Mouse (Mus musculus): ENCODE data around the gene Pah.
A peak's percentile ranks its signal among the peaks of the same experiment; 100 is the strongest.

Gene Pah

DNA sequence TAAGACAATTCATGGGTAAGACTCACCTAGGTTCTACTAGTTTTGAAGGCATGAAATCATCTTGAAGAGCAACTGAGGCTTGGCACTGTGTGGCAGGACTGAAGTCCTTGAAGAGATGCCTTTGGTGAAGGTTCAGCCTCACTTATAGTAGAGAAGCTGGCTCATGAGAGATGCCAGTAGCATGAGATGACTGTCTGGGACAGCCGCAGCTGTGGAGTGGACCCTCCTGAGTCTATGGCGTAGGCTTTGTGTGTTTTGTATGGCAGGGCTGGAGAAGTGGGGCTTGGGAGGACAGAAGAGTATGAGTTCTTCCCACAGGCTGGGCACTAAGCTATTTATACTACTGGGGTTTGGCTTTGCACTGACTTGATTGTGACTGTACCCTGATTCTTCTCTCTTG lies 24.5 kb upstream of the Pah start:
- H3K9me3 ChIP-seq (ENCODE audit: low read length) = no peaks in the 10 kb centered on the region
- H3K27me3 ChIP-seq (ENCODE audit: insufficient read depth, low read length) = peaks cover 74% of the 10 kb centered on the region
- no peak overlapping the region for H3K4me3 ChIP-seq (replicated peaks; ENCODE audit: low read length)
- H3K36me3 ChIP-seq (ENCODE audit: insufficient read depth, low read length) = no peaks in the 10 kb centered on the region
- no peak for TF ChIP-seq NANOG (IDR thresholded peaks at IDR 0.05; ENCODE audit: borderline replicate concordance, low read length)
- no peak for TF ChIP-seq CTCF (conservative IDR thresholded peaks at IDR 0.05; ENCODE audit: low read length)
- TF ChIP-seq POU5F1 (IDR thresholded peaks at IDR 0.05; ENCODE audit: borderline replicate concordance, low read length) = no peak
- peaks cover 24% of the 10 kb centered on the region for H3K4me1 ChIP-seq (replicated peaks; ENCODE audit: low read depth, low read length)

DNA sequence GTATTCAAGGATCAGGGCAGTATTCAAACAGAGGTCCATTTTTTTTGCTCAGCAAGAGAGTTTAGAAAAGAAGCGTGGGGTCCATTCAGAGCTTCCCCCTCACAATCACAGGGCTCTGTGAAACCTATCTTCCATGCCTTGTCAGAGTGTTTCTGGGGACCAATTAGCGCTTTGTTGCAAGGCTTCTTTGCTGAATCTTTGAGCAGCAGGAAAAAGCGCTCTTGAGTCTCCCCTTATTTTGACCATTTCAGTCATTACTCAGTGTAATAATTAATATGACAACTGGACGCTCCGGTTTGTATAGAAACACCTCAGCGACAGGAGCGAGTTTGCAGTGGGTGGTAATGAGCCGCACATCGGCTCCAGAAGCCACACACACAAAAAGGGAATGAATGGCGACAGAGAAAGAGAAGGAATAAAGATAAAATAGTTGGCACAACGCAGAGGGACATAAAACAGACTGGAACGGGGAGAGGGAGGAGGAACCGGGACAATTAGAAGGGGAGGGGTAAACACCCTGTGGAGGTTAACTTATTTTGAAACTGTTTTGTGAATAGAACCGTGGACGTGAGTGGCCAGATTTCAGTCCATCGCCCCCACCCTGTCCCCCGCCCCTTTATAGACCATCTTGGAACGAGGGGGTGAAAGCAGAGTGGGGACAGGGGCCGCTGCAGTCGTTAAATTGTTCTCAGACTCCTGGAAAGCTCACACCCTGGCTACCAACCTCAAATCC lies 20.5 kb upstream of the Pah start:
- H3K9me3 ChIP-seq (ENCODE audit: low read length) = no peaks in the 10 kb centered on the region
- no peak overlapping the region for H3K4me3 ChIP-seq (replicated peaks; ENCODE audit: low read length)
- peaks cover 57% of the 10 kb centered on the region for H3K27me3 ChIP-seq (ENCODE audit: insufficient read depth, low read length)
- TF ChIP-seq NANOG (IDR thresholded peaks at IDR 0.05; ENCODE audit: borderline replicate concordance, low read length) (no peak), POU5F1 (IDR thresholded peaks at IDR 0.05; ENCODE audit: borderline replicate concordance, low read length) (no peak), CTCF (conservative IDR thresholded peaks at IDR 0.05; ENCODE audit: low read length) (no peak)
- H3K36me3 ChIP-seq (ENCODE audit: insufficient read depth, low read length) = no peaks in the 10 kb centered on the region
- H3K4me1 ChIP-seq (replicated peaks; ENCODE audit: low read depth, low read length) = peaks cover 7% of the 10 kb centered on the region; the same call in 1 of the 2 replicates

DNA sequence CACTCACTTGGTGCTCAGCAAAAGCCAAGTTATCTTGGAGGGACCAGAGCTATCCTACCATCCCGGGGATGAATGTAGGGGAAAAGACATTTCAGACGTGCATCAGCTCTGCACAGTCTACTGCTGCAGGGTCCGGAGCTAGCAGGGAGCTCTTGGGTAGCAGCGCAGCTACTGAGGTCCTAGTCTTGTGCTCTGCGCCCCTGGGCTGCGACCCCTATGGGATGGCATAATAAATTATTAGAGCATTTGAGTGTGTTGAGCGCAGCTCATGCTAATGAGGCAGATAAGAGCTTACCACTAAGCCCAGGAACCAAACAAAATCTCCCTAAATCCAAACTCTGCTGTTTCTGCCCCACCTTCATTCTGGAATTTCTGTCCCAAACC lies 19.9 kb upstream of the Pah start:
- peaks cover 51% of the 10 kb centered on the region for H3K27me3 ChIP-seq (ENCODE audit: insufficient read depth, low read length)
- no peaks in the 10 kb centered on the region for H3K9me3 ChIP-seq (ENCODE audit: low read length)
- no peak for TF ChIP-seq CTCF (conservative IDR thresholded peaks at IDR 0.05; ENCODE audit: low read length)
- TF ChIP-seq NANOG (IDR thresholded peaks at IDR 0.05; ENCODE audit: borderline replicate concordance, low read length) = no peak
- TF ChIP-seq POU5F1 (IDR thresholded peaks at IDR 0.05; ENCODE audit: borderline replicate concordance, low read length) = no peak
- H3K4me1 ChIP-seq (replicated peaks; ENCODE audit: low read depth, low read length) = peaks cover 7% of the 10 kb centered on the region; the same call in 1 of the 2 replicates
- H3K36me3 ChIP-seq (ENCODE audit: insufficient read depth, low read length) = no peaks in the 10 kb centered on the region
- H3K4me3 ChIP-seq (replicated peaks; ENCODE audit: low read length) = no peak overlapping the region

DNA sequence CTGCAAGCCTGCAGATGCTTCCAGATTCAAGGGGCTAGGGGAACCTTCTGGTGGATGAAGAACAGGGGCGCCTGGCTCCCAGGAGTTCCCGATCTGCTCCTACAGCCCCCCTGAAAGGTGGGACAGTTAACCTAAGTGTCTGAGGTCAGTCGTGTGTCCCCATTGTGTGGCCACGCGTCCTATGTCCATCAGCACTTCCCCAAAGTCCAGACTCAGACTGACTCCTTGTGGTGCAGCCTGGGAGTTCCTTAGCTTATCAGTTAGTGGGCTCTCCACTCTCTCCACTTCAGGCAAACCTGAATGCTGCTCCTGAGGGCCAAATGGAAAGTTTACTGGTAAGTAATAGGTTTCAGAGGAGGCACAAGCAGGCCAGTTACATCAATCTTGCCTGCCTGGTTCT lies 19.3 kb upstream of the Pah start:
- Histone ChIP-seq H3K9me3 (ENCODE audit: low read length) (no peaks in the 10 kb centered on the region), H3K36me3 (ENCODE audit: insufficient read depth, low read length) (no peaks in the 10 kb centered on the region), H3K4me1 (replicated peaks; ENCODE audit: low read depth, low read length) (peaks cover 7% of the 10 kb centered on the region; the same call in 1 of the 2 replicates), H3K27me3 (ENCODE audit: insufficient read depth, low read length) (peaks cover 45% of the 10 kb centered on the region), H3K4me3 (replicated peaks; ENCODE audit: low read length) (no peak overlapping the region)
- no peak for TF ChIP-seq POU5F1 (IDR thresholded peaks at IDR 0.05; ENCODE audit: borderline replicate concordance, low read length)
- no peak for TF ChIP-seq CTCF (conservative IDR thresholded peaks at IDR 0.05; ENCODE audit: low read length)
- TF ChIP-seq NANOG (IDR thresholded peaks at IDR 0.05; ENCODE audit: borderline replicate concordance, low read length) = no peak

DNA sequence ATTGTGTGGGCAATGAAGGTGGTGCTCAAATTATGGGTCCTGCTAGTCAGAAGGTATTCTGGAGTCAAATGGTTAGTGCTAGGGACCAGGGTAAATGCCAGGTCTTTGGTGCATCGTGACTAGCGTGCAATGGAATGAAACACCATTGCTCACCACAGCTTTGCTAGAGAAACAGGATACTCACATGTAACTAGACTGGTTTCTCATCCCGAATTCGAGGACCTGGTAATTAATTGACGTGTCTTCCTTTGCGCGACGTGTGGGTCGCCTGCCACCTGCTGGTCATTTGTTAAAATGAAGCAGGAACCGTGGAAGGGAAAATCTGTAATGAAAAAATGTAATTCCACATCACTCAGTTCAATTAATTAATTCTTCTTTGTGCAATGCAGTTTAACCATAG lies 17.6 kb upstream of the Pah start:
- Histone ChIP-seq H3K4me1 (replicated peaks; ENCODE audit: low read depth, low read length) (peaks cover 7% of the 10 kb centered on the region; the same call in 1 of the 2 replicates), H3K4me3 (replicated peaks; ENCODE audit: low read length) (no peak overlapping the region), H3K9me3 (ENCODE audit: low read length) (peaks cover 10% of the 10 kb centered on the region), H3K36me3 (ENCODE audit: insufficient read depth, low read length) (no peaks in the 10 kb centered on the region), H3K27me3 (ENCODE audit: insufficient read depth, low read length) (peaks cover 35% of the 10 kb centered on the region)
- TF ChIP-seq POU5F1 (IDR thresholded peaks at IDR 0.05; ENCODE audit: borderline replicate concordance, low read length) (no peak), CTCF (conservative IDR thresholded peaks at IDR 0.05; ENCODE audit: low read length) (peak; percentile 62)

DNA sequence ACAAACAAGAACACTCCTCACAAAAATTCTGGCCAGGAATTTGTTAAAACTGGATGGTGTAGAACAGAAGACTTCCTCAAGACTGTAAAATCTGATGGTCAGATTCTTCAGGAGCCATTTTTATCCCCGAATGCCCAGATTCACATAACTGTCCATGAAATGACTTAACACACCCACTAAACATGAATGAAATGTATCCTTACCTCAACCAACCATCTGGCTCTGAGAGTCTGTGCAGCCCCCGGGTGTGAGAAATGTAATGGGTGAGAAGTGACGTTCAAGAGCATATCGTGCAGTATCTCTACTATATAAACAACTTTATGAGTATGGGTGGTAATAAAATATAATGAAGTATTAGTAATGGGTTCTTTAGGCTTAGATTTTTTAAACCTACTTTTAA lies 13.0 kb upstream of the Pah start:
- peaks cover 21% of the 10 kb centered on the region for H3K9me3 ChIP-seq (ENCODE audit: low read length)
- no peak for TF ChIP-seq CTCF (conservative IDR thresholded peaks at IDR 0.05; ENCODE audit: low read length)
- no peak for TF ChIP-seq NANOG (IDR thresholded peaks at IDR 0.05; ENCODE audit: borderline replicate concordance, low read length)
- TF ChIP-seq POU5F1 (IDR thresholded peaks at IDR 0.05; ENCODE audit: borderline replicate concordance, low read length) = no peak
- peaks cover 4% of the 10 kb centered on the region for H3K27me3 ChIP-seq (ENCODE audit: insufficient read depth, low read length)
- H3K36me3 ChIP-seq (ENCODE audit: insufficient read depth, low read length) = no peaks in the 10 kb centered on the region
- no peaks in the 10 kb centered on the region for H3K4me1 ChIP-seq (replicated peaks; ENCODE audit: low read depth, low read length)
- H3K4me3 ChIP-seq (replicated peaks; ENCODE audit: low read length) = no peak overlapping the region

DNA sequence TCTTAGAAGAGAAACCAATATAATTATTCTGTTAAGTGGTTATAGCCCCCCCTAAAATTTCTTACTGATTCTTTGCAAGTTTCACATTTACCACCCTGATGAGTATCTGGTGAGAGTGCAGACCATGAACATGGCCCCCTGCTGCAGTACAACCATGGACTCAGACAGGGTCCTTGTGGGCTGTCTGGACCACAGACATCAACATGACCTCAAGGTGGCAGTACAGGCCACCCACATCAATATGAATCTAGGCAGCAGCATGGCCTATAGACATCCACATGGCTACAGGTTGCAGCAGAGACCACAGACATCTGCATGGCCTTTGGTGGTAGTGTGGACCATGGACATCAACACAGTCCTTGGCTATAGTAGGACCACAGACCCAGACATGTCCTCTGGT lies 8.5 kb upstream of the Pah start:
- no peak for TF ChIP-seq NANOG (IDR thresholded peaks at IDR 0.05; ENCODE audit: borderline replicate concordance, low read length)
- TF ChIP-seq CTCF (conservative IDR thresholded peaks at IDR 0.05; ENCODE audit: low read length) = peak; percentile 11
- Histone ChIP-seq H3K4me3 (replicated peaks; ENCODE audit: low read length) (no peak overlapping the region), H3K36me3 (ENCODE audit: insufficient read depth, low read length) (no peaks in the 10 kb centered on the region), H3K4me1 (replicated peaks; ENCODE audit: low read depth, low read length) (no peaks in the 10 kb centered on the region), H3K9me3 (ENCODE audit: low read length) (peaks cover 19% of the 10 kb centered on the region), H3K27me3 (ENCODE audit: insufficient read depth, low read length) (no peaks in the 10 kb centered on the region)

DNA sequence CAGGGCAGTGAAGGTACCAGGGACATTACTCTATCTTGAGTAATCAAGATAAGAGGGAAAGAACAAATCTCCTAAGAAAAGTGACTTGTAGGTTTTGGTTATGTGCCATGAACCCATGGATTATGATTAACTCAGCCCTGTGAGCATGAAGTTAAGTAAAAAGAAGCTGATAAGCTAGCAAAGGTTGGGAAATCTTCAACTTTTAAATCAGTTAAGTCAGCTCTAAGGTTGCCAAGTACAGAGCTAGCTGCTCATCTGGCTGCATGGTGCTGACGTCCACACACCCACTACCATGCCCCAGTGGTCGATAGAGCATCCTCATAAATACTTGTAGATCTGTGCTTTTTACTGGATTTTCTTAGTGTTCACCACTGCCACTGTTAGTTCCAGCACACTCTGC lies 3.0 kb upstream of the Pah start:
- no peak for TF ChIP-seq CTCF (conservative IDR thresholded peaks at IDR 0.05; ENCODE audit: low read length)
- TF ChIP-seq NANOG (IDR thresholded peaks at IDR 0.05; ENCODE audit: borderline replicate concordance, low read length) = no peak
- no peak for TF ChIP-seq POU5F1 (IDR thresholded peaks at IDR 0.05; ENCODE audit: borderline replicate concordance, low read length)
- Histone ChIP-seq H3K9me3 (ENCODE audit: low read length) (no peaks in the 10 kb centered on the region), H3K4me1 (replicated peaks; ENCODE audit: low read depth, low read length) (no peaks in the 10 kb centered on the region), H3K36me3 (ENCODE audit: insufficient read depth, low read length) (no peaks in the 10 kb centered on the region), H3K4me3 (replicated peaks; ENCODE audit: low read length) (no peak overlapping the region), H3K27me3 (ENCODE audit: insufficient read depth, low read length) (no peaks in the 10 kb centered on the region)

Measured in E14TG2a.4 (cell line).